35 mouse cellular contexts compared by ENCODE assay signal in genomic region chr5:119235884-119236283, GRCm38 (mm10).
"Had no signal": no experiment of that assay in that cellular context is flagged by ENCODE, and none has a peak within 500 bp of the region (broad histone marks: within the 10 kb centered on the region; RNA-seq: fewer than 3 reads in every experiment).

No protein-coding gene starts in this region.

- H3K27me3 ChIP-seq: heart, embryonic 13.5 days; heart, embryonic 15.5 days; hindbrain, embryonic 12.5 days; hindbrain, embryonic 13.5 days; hindbrain, embryonic 15.5 days; intestine, embryonic 15.5 days; kidney, embryonic 15.5 days had no signal

- H3K4me2 ChIP-seq: heart, embryonic 11.5 days; heart, embryonic 12.5 days; heart, embryonic 13.5 days; heart, embryonic 15.5 days; hindbrain, embryonic 12.5 days; hindbrain, embryonic 13.5 days; hindbrain, embryonic 14.5 days; hindbrain, embryonic 15.5 days; intestine, embryonic 15.5 days; kidney, embryonic 15.5 days had no signal

- H3K36me3 ChIP-seq: heart, embryonic 10.5 days; heart, embryonic 12.5 days; heart, embryonic 13.5 days; heart, embryonic 15.5 days; hindbrain, embryonic 10.5 days; hindbrain, embryonic 12.5 days; hindbrain, embryonic 13.5 days; hindbrain, embryonic 15.5 days; intestine, embryonic 15.5 days; kidney, embryonic 15.5 days had no signal

- ATAC-seq: hindbrain, embryonic 16.5 days; hindbrain, postnatal 0 days; inflammation-experienced regulatory T-cells, adult 6 months; intestine, embryonic 15.5 days; intestine, embryonic 16.5 days; intestine, postnatal 0 days had no signal

- DNase-seq: heart, postnatal 10 days; heart, postnatal 14 days; heart, postnatal 36 days; heart, postnatal 4 days; kidney, adult 18-20 months; kidney, adult 2 months; kidney, adult 8-10 months; kidney, adult 9 months; kidney, postnatal 10 days; kidney, postnatal 14 days; kidney, postnatal 25 days; kidney, postnatal 36 days; kidney, postnatal 4 days; layer of hippocampus, adult 9-11 months; layer of hippocampus, postnatal 36 days had no signal

- H3K4me1 ChIP-seq: heart, embryonic 10.5 days; heart, embryonic 12.5 days; heart, embryonic 13.5 days; heart, embryonic 15.5 days; hindbrain, embryonic 10.5 days; hindbrain, embryonic 12.5 days; hindbrain, embryonic 13.5 days; hindbrain, embryonic 15.5 days; intestine, embryonic 15.5 days had no signal

- H3K9ac ChIP-seq: heart, embryonic 12.5 days; heart, embryonic 13.5 days; heart, embryonic 15.5 days; hindbrain, embryonic 12.5 days; hindbrain, embryonic 13.5 days; hindbrain, embryonic 14.5 days; hindbrain, embryonic 15.5 days; intestine, embryonic 15.5 days; kidney, embryonic 15.5 days had no signal

- H3K27ac ChIP-seq: heart, embryonic 10.5 days; heart, embryonic 13.5 days; heart, embryonic 15.5 days; hindbrain, embryonic 10.5 days; hindbrain, embryonic 12.5 days; hindbrain, embryonic 13.5 days; hindbrain, embryonic 14.5 days; hindbrain, embryonic 15.5 days; hindbrain, postnatal 0 days; intestine, embryonic 15.5 days; kidney, embryonic 15.5 days; kidney, postnatal 0 days; layer of hippocampus, adult 2 months; left cerebral cortex, adult 2 months had no signal

- H3K9me3 ChIP-seq: heart, embryonic 10.5 days; heart, embryonic 12.5 days; heart, embryonic 13.5 days; heart, embryonic 15.5 days; hindbrain, embryonic 10.5 days; hindbrain, embryonic 12.5 days; hindbrain, embryonic 13.5 days; hindbrain, embryonic 15.5 days; intestine, embryonic 15.5 days; kidney, embryonic 15.5 days had no signal

- H3K4me3 ChIP-seq: heart, embryonic 10.5 days; heart, embryonic 12.5 days; heart, embryonic 13.5 days; heart, embryonic 15.5 days; hindbrain, embryonic 10.5 days; hindbrain, embryonic 12.5 days; hindbrain, embryonic 13.5 days; hindbrain, embryonic 15.5 days; intestine, embryonic 15.5 days; kidney, embryonic 15.5 days; layer of hippocampus, adult 2 months; left cerebral cortex, adult 2 months had no signal
